Mouse (Mus musculus) adrenal gland, adult 10 weeks (tissue): Measurements from ENCODE around the gene Tuba8. TPM values are rescaled to one million over a fixed set of nuclear protein-coding genes. Genes with fewer than 3 reads are reported as not detected.

Source experiments
- polyA plus RNA-seq: library from polyadenylated mRNA; stranded (reverse); fragments of 350-450 nt; fragmentation: Illumina TruSeq; extraction: RNeasy Lipid Tissue Mini Kit (QIAGEN cat#74804); gene quantifications from one replicate; pipeline ENCODE4 v1.2.3, GENCODE M21; 2014; ENCODE audit warnings: low read depth, low replicate concordance

Tuba8 gene
- polyA plus RNA-seq = 1.1 TPM

DNA sequence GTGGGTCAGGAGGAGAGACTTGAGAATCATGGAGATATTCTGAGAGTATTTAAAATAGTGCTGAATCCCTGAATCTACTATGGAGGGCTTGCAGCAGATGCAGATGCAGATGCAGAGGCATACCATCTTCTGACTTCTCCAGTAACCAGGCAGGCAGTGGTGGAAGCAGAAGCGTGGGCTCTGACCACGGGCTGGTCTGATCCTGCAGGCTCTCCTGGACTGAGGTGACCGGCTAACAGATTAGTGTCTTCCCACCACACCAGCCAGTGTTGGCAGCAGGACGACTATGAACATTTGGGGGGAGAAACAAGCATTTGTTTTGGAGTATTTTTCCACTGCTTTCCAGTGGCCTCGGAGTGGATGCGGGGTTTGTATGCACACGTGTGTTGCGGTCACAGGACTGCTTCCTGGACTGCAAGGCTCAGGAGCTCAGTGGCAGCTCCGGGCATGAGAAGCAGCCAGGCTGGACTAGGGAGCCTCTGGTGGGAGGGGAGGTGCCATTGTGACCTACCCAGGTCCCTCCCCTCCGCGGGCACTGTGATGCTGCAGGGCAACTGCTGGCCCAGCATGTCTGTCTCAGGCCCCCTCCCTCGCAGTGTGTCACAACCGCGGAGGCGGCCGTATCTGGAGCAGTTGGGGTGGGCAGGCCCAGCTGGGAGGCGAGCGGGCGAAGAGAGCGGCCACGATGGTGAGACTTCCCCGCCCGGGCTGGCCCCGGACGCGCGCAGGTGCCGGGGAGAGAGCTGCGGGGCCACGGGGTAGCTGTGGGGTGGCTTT is at the start of gene Tuba8:
Gene Tuba8, plus strand, starts transcription at position 548 of the 777 bp plus-strand sequence.

DNA sequence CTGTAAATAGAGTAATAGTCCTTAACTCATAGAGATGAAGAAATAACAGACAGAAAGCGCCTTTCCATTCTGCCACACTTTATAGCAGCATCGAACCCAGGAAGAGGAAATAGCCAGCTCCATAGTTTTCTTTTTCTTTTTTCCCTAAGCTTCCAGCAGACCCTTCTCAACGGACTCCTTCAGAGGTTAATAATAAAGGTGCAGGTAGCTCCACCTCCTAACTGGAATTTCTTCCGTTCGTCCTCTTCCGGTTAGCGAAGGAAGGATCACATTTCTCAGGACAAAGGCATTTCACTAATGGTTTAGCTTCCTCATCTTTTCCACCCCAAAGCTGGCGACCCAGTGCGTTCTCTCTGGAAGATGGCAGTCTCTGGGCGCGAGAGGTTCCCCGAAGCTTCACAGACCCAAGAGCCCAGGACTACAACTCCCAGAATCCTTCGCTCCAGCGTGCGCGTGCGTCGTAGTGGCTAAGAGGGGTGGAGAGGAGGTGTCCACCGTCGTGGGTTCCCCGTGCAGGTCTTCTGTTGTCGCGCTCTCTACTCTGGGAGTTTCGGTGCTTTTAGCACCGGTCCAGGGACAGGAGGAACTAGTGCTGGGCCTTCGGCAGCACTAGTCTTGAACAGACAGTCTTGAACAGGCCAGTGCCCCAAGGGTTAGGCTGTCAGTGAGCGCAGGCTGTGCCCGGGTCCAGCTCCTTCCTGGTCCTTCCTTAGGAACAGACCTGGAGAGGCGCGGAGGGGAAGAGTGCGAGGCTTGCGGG is 26.9 kb upstream of the Tuba8 start, which contains the start of gene Pex26:
Gene Pex26, plus strand, starts transcription at position 254 of the 760 bp plus-strand sequence.

DNA sequence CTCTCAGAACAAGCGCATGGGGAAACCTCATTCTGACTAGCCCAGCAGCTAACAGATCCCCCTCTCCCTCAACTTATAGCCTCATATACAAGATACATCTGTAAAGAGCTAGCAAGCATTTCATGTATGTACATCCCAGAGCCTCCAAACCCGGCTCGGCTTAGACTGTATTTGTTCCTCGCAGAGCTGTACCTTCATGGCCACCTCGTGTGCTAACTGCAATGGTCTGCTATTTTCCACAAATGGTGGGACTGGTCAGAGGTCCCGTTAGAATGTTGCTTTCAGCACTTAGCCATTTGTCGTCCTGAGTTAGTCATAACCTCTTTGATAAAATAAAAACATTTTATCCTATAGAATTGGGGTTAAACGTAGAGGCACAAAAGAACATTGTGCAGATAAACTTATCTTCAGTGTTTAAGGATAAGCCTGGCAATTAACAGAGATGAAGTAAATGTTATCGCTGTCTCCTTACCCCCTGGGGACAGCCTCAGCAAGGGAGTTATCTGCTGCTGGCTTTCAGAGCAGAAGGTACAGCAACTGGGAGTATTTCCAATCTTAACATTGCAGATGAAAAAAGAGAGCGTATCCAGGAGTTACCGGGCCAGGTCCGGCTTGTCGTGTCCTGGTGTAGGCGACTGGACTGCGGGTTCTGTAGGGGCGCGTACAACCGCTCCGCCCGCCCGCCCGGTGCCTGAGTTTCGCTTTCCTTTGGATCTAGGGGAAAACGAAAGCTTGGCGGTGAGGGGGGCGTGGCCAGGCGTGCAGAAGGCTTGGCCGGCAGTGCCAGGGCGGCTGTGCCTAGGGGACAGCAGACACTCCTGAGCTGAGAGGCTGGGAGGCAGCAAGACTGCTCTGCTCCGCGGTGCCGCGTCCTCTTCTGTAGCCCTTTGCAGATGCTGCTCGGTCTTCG is 34.9 kb downstream of the Tuba8 start, which contains the start of gene Usp18:
Gene Usp18, plus strand, starts transcription at position 780 of the 910 bp plus-strand sequence.

Other genes with a start within 250 kb of the Tuba8 start
- 7.3 TPM for gene Mical3, start 79.7 kb upstream of the Tuba8 start, polyA plus RNA-seq
- 2.3 TPM for gene Pex26, start 27.0 kb upstream of the Tuba8 start, polyA plus RNA-seq
- 6.5 TPM for gene Usp18, start 35.2 kb downstream of the Tuba8 start, polyA plus RNA-seq
- gene Slc6a13, start 89.5 kb downstream of the Tuba8 start, polyA plus RNA-seq = not detected
- gene Slc6a12, start 132.4 kb downstream of the Tuba8 start, polyA plus RNA-seq = not detected